Mouse (Mus musculus) CH12.LX (cell line): Measurements from ENCODE around the gene Dnajb4. TPM values are rescaled to one million over a fixed set of nuclear protein-coding genes. Genes with fewer than 3 reads are reported as not detected.

Experiments used
- DNase-seq: peaks from one replicate; pipeline ENCODE4 v3.0.0-alpha.2; 2013; ENCODE audit errors: extremely low read depth
- H3K27ac ChIP-seq: 2 replicates; pipeline ENCODE4 v1.5.1; 2012; ENCODE audit warnings: low read depth, mild to moderate bottlenecking, control low read depth, moderate library complexity; ENCODE audit not compliant: insufficient read depth
- H3K27me3 ChIP-seq: replicated peaks from 2 replicates; pipeline ENCODE3; 2012; ENCODE audit warnings: inconsistent platforms
- H3K36me3 ChIP-seq, 2 experiments: replicated peaks in 1 of 2; 2 replicates each; pipeline versions ENCODE3 to v1.6.1; 2012; ENCODE audit warnings: inconsistent platforms in 1 of 2, low read length in 1 of 2, mild to moderate bottlenecking in 1 of 2, mixed read lengths in 1 of 2, moderate library complexity in 1 of 2; ENCODE audit not compliant: control insufficient read depth in 1 of 2, insufficient read depth in 1 of 2
- H3K4me1 ChIP-seq, 2 experiments: 2 replicates each; pipeline ENCODE4 v1.6.1; 2012; ENCODE audit warnings: inconsistent platforms in 1 of 2, moderate library complexity in 1 of 2; ENCODE audit not compliant: insufficient read depth in 2 of 2, control insufficient read depth in 1 of 2
- H3K4me2 ChIP-seq: 2 replicates; pipeline ENCODE4 v1.6.1; 2012; ENCODE audit warnings: low read depth, mild to moderate bottlenecking, control low read depth; ENCODE audit not compliant: poor library complexity, insufficient read depth, severe bottlenecking
- H3K4me3 ChIP-seq, 3 experiments: fragments of 150-350 bp in 1 of 3; sonication (generic) in 1 of 3; replicated peaks in 1 of 3; 2 replicates each; pipeline versions ENCODE3 to v1.5.1; 2011 to 2012; ENCODE audit warnings: low read depth in 2 of 3, low read length in 2 of 3, mild to moderate bottlenecking in 2 of 3, moderate library complexity in 2 of 3, control low read depth in 1 of 3, improper control_type of control experiment in 1 of 3, inconsistent platforms in 1 of 3, mixed read lengths in 1 of 3; ENCODE audit not compliant: poor library complexity in 1 of 3
- H3K79me2 ChIP-seq: replicated peaks from 2 replicates; pipeline ENCODE4 v1.6.1; 2012; ENCODE audit warnings: mild to moderate bottlenecking, moderate library complexity; ENCODE audit not compliant: control insufficient read depth, poor library complexity, insufficient read depth, severe bottlenecking; ENCODE audit errors: extremely low read depth
- H3K9ac ChIP-seq: 2 replicates; pipeline ENCODE4 v1.6.1; 2012; ENCODE audit warnings: low read depth, mild to moderate bottlenecking, control low read depth, moderate library complexity; ENCODE audit not compliant: insufficient read depth
- H3K9me3 ChIP-seq: replicated peaks from 2 replicates; pipeline ENCODE3; 2012; ENCODE audit warnings: low read length, inconsistent platforms, mixed read lengths
- BHLHE40 ChIP-seq: IDR thresholded peaks from 2 replicates; pipeline ENCODE4 v1.6.1; 2011; ENCODE audit warnings: mild to moderate bottlenecking, low read depth, low read length, improper control_type of control experiment
- CHD1 ChIP-seq: IDR thresholded peaks from 2 replicates; pipeline ENCODE4 v1.6.1; 2012; ENCODE audit warnings: low read depth, low read length, improper control_type of control experiment, inconsistent platforms
- CHD2 ChIP-seq: IDR thresholded peaks from 2 replicates; pipeline ENCODE4 v1.6.1; 2011; ENCODE audit warnings: low read length, improper control_type of control experiment
- CTCF ChIP-seq, 2 experiments: IDR thresholded peaks in 1 of 2; conservative IDR thresholded peaks in 1 of 2; 2 replicates each; pipeline ENCODE4 v1.5.1; 2011 to 2012; ENCODE audit warnings: low read depth in 2 of 2, low read length in 2 of 2, improper control_type of control experiment in 1 of 2, inconsistent platforms in 1 of 2, mild to moderate bottlenecking in 1 of 2, moderate library complexity in 1 of 2
- E2F4 ChIP-seq: IDR thresholded peaks from 2 replicates; pipeline ENCODE4 v1.6.1; 2011; ENCODE audit warnings: low read depth, low read length, improper control_type of control experiment; ENCODE audit not compliant: insufficient replicate concordance
- EP300 ChIP-seq: IDR thresholded peaks from 2 replicates; pipeline ENCODE4 v1.6.1; 2011; ENCODE audit warnings: low read length, improper control_type of control experiment
- GABPA ChIP-seq: IDR thresholded peaks from 2 replicates; pipeline ENCODE4 v1.6.1; 2012; ENCODE audit warnings: low read depth, low read length, improper control_type of control experiment, inconsistent platforms; ENCODE audit not compliant: insufficient replicate concordance
- HCFC1 ChIP-seq: IDR thresholded peaks from 2 replicates; pipeline ENCODE4 v1.6.1; 2012; ENCODE audit warnings: low read depth, mild to moderate bottlenecking, inconsistent platforms, low read length, improper control_type of control experiment
- IRF4 ChIP-seq: IDR thresholded peaks from 2 replicates; pipeline ENCODE4 v1.6.1; 2014; ENCODE audit warnings: low read depth, mild to moderate bottlenecking, inconsistent platforms, low read length, improper control_type of control experiment
- JUN ChIP-seq: IDR thresholded peaks from 2 replicates; pipeline ENCODE4 v1.6.1; 2011; ENCODE audit warnings: low read depth, mild to moderate bottlenecking, low read length, improper control_type of control experiment, moderate library complexity; ENCODE audit not compliant: insufficient read depth
- KAT2A ChIP-seq: IDR thresholded peaks from 2 replicates; pipeline ENCODE4 v1.6.1; 2012; ENCODE audit warnings: low read length, improper control_type of control experiment, inconsistent platforms; ENCODE audit not compliant: insufficient replicate concordance
- MAFK ChIP-seq: IDR thresholded peaks from 2 replicates; pipeline ENCODE4 v1.6.1; 2011; ENCODE audit warnings: low read length, improper control_type of control experiment; ENCODE audit not compliant: insufficient replicate concordance
- MAX ChIP-seq: IDR thresholded peaks from 2 replicates; pipeline ENCODE4 v1.6.1; 2011; ENCODE audit warnings: low read length, improper control_type of control experiment
- MXI1 ChIP-seq: IDR thresholded peaks from 2 replicates; pipeline ENCODE4 v1.6.1; 2011; ENCODE audit warnings: mild to moderate bottlenecking, low read depth, low read length, improper control_type of control experiment
- MYC ChIP-seq: IDR thresholded peaks from 2 replicates; pipeline ENCODE4 v1.6.1; 2011; ENCODE audit warnings: low read depth, mild to moderate bottlenecking, improper control_type of control experiment, low read length
- NELFE ChIP-seq: IDR thresholded peaks from 2 replicates; pipeline ENCODE4 v1.6.1; 2011; ENCODE audit warnings: low read depth, low read length, improper control_type of control experiment
- NRF1 ChIP-seq: IDR thresholded peaks from 2 replicates; pipeline ENCODE4 v1.6.1; 2014; ENCODE audit warnings: low read depth, mild to moderate bottlenecking, inconsistent platforms, low read length, improper control_type of control experiment, moderate library complexity
- POLR2A ChIP-seq: IDR thresholded peaks from 2 replicates; pipeline ENCODE4 v1.6.1; 2011; ENCODE audit warnings: low read depth, mild to moderate bottlenecking, improper control_type of control experiment, low read length
- TCF12 ChIP-seq: IDR thresholded peaks from 2 replicates; pipeline ENCODE4 v1.6.1; 2014; ENCODE audit warnings: low read depth, mild to moderate bottlenecking, inconsistent platforms, low read length, improper control_type of control experiment
- UBTF ChIP-seq: IDR thresholded peaks from 2 replicates; pipeline ENCODE4 v1.6.1; 2012; ENCODE audit warnings: low read depth, mild to moderate bottlenecking, inconsistent platforms, low read length, improper control_type of control experiment, moderate library complexity
- USF1 ChIP-seq: IDR thresholded peaks from 2 replicates; pipeline ENCODE4 v1.6.1; 2014; ENCODE audit warnings: low read depth, mild to moderate bottlenecking, inconsistent platforms, low read length, improper control_type of control experiment
- ZC3H11A ChIP-seq: IDR thresholded peaks from 2 replicates; pipeline ENCODE4 v1.6.1; 2012; ENCODE audit warnings: low read depth, mild to moderate bottlenecking, inconsistent platforms, low read length, improper control_type of control experiment
- ZKSCAN1 ChIP-seq: IDR thresholded peaks from 2 replicates; pipeline ENCODE4 v1.6.1; 2012; ENCODE audit warnings: low read depth, inconsistent platforms, low read length, improper control_type of control experiment, borderline replicate concordance
- ZNF384 ChIP-seq: IDR thresholded peaks from 2 replicates; pipeline ENCODE4 v1.6.1; 2012; ENCODE audit warnings: low read depth, low read length, improper control_type of control experiment, inconsistent platforms
- dilution Hi-C: fragments of 300-500 bp; cut with MboI; formaldehyde crosslinking; loops from 2 replicates; pipeline ENCODE4 v1.14.3; 2020; ENCODE audit warnings: low sequenced_read_pairs; ENCODE audit not compliant: extremely low pct_unique_long_range_greater_than_20kb, extremely low pct_ligation_motif_present
- in situ Hi-C: fragments of 300-500 bp; cut with MboI; formaldehyde crosslinking; loops from 3 replicates; pipeline ENCODE4 v1.14.3; 2019; ENCODE audit warnings: low sequenced_read_pairs, low pct_ligation_motif_present, low pct_unique_long_range_greater_than_20kb, mixed read lengths
- polyA plus RNA-seq: library from polyadenylated mRNA; unstranded; fragments of >175 nt; gene quantifications from 2 replicates; pipeline ENCODE4 v1.2.1, GENCODE M21; 2012; ENCODE audit warnings: low read depth; ENCODE audit not compliant: insufficient read length
- total RNA-seq, 2 experiments: library from RNA; depleted of rRNA; stranded (reverse); fragments of 300-350 nt in 1 of 2; fragments of >200 nt in 1 of 2; gene quantifications; 2 replicates each; pipeline ENCODE4 v1.2.3; 2012 to 2014

Gene Dnajb4
- total and polyA plus RNA-seq, 3 experiments: 11.7 to 26.4 (median 17.7) TPM

- no peak for DNase-seq
- H3K27me3 ChIP-seq: no peaks in the 10 kb centered on the region
- H3K9ac ChIP-seq: no peak overlapping the region
- H3K4me1 ChIP-seq: peaks cover 0 to 9% of the 10 kb centered on the region in 2 experiments; a peak in 2 of 4 replicates
- in situ Hi-C loops: no loop called here
- H3K27ac ChIP-seq: no peak overlapping the region
- H3K9me3 ChIP-seq: no peaks in the 10 kb centered on the region
- H3K4me3 ChIP-seq: no peak overlapping the region
- TF ChIP-seq CHD2 (0 out of 2 replicates have a peak, but pooled peaks have one; percentile 16), EP300 (no peak), MAFK (peak; percentile 93)
- H3K36me3 ChIP-seq: peaks cover 4 to 18% of the 10 kb centered on the region in 2 experiments
- H3K4me2 ChIP-seq: no peak overlapping the region
- no peaks in the 10 kb centered on the region for H3K79me2 ChIP-seq
- dilution Hi-C loops: no loop called here
These were observed 7.2 kb downstream of the Dnajb4 start for GRCm38 (mm10) chr3:152202942-152203341.

GRCm38 (mm10) chr3:152201651-152202050 lies 8.5 kb downstream of the Dnajb4 start:
- dilution Hi-C loops: no loop called here
- H3K9me3 ChIP-seq: no peaks in the 10 kb centered on the region
- H3K4me1 ChIP-seq: peaks cover 4 to 8% of the 10 kb centered on the region in 2 experiments; a peak in 3 of 4 replicates
- H3K79me2 ChIP-seq: no peaks in the 10 kb centered on the region
- no peak overlapping the region for H3K9ac ChIP-seq
- H3K4me3 ChIP-seq: no peak overlapping the region
- no peak for DNase-seq
- in situ Hi-C loops: no loop called here
- H3K4me2 ChIP-seq: no peak overlapping the region
- no peaks in the 10 kb centered on the region for H3K27me3 ChIP-seq
- TF ChIP-seq CHD1 (no peak), MYC (no peak), NELFE (no peak), IRF4 (no peak), ZNF384 (no peak), ZC3H11A (no peak), UBTF (no peak), ZKSCAN1 (no peak)
- H3K27ac ChIP-seq: no peak overlapping the region
- H3K36me3 ChIP-seq: peaks cover 0 to 5% of the 10 kb centered on the region in 2 experiments

- H3K79me2 ChIP-seq: no peaks in the 10 kb centered on the region
- no peak overlapping the region for H3K4me2 ChIP-seq
- no peak overlapping the region for H3K9ac ChIP-seq
- no peak for TF ChIP-seq MAX
- TF ChIP-seq ZKSCAN1: no peak
- TF ChIP-seq NRF1: no peak
- TF ChIP-seq TCF12: no peak
- TF ChIP-seq BHLHE40: no peak
- no peak for TF ChIP-seq IRF4
- no peak for TF ChIP-seq KAT2A
- no peak for TF ChIP-seq E2F4
- TF ChIP-seq ZC3H11A: no peak
- TF ChIP-seq CTCF (conservative IDR thresholded peaks at IDR 0.05 in 1 of 2, IDR thresholded peaks at IDR 0.05 in 1 of 2; ENCODE audit: low read depth in 2 of 2, low read length in 2 of 2): no peak
- no peak for TF ChIP-seq HCFC1
- no peak for TF ChIP-seq USF1
- TF ChIP-seq POLR2A: no peak
- TF ChIP-seq GABPA: no peak
- no peak for TF ChIP-seq JUN
- no peak for TF ChIP-seq MXI1
- TF ChIP-seq MYC: no peak
- peaks cover 4 to 8% of the 10 kb centered on the region in 2 experiments; a peak in 3 of 4 replicates for H3K4me1 ChIP-seq
- in situ Hi-C loops (no loop called here), dilution Hi-C loops (no loop called here)
- peaks cover 0 to 2% of the 10 kb centered on the region in 2 experiments for H3K36me3 ChIP-seq
- H3K9me3 ChIP-seq: no peaks in the 10 kb centered on the region
- no peak overlapping the region for H3K4me3 ChIP-seq
- H3K27me3 ChIP-seq: no peaks in the 10 kb centered on the region
- no peak overlapping the region for H3K27ac ChIP-seq
- DNase-seq: no peak
These were observed 8.9 kb downstream of the Dnajb4 start for GRCm38 (mm10) chr3:152201181-152201580.
